Mouse (Mus musculus) hindbrain, embryonic 14.5 days (tissue): ENCODE results near the gene Plod1. TPM values are rescaled to one million over a fixed set of nuclear protein-coding genes. Genes with fewer than 3 reads are reported as not detected.

Experiments
- ATAC-seq: fragments of 200-750 bp; cut with Nextera tagmentation; 2 replicates; pipeline ENCODE4 v1.8.0; 2017; ENCODE audit warnings: moderate number of reproducible peaks, mild to moderate bottlenecking, moderate TSS enrichment, moderate library complexity; ENCODE audit not compliant: low FRiP score
- DNase-seq: peaks from one replicate; pipeline ENCODE4 v3.0.0-alpha.2; 2015; ENCODE audit warnings: low spot score
- H3K27ac ChIP-seq: fragments of 300-500 bp; sonication (generic); 2 replicates; pipeline ENCODE4 v1.5.1; 2014; ENCODE audit warnings: mild to moderate bottlenecking, moderate library complexity
- H3K27me3 ChIP-seq: fragments of 300-500 bp; sonication (generic); 2 replicates; pipeline ENCODE4 v1.6.1; 2014; ENCODE audit warnings: mild to moderate bottlenecking, low read length, mixed read lengths; ENCODE audit not compliant: control insufficient read depth, insufficient read depth
- H3K36me3 ChIP-seq: fragments of 300-500 bp; sonication (generic); replicated peaks from 2 replicates; pipeline ENCODE4 v1.6.1; 2014; ENCODE audit not compliant: control insufficient read depth, insufficient read depth
- H3K4me1 ChIP-seq: fragments of 300-500 bp; sonication (generic); replicated peaks from 2 replicates; pipeline ENCODE4 v1.6.1; 2014; ENCODE audit warnings: antibody characterized with exemption, low read length, mixed read lengths; ENCODE audit not compliant: control insufficient read depth, insufficient read depth
- H3K4me2 ChIP-seq: fragments of 300-500 bp; sonication (generic); replicated peaks from 2 replicates; pipeline ENCODE4 v1.6.1; 2014; ENCODE audit warnings: mild to moderate bottlenecking, moderate library complexity
- H3K4me3 ChIP-seq: fragments of 300-500 bp; sonication (generic); replicated peaks from 2 replicates; pipeline ENCODE4 v1.5.1; 2014; ENCODE audit warnings: mild to moderate bottlenecking, low read length
- H3K9ac ChIP-seq: fragments of 300-500 bp; sonication (generic); 2 replicates; pipeline ENCODE4 v1.6.1; 2014
- H3K9me3 ChIP-seq: fragments of 300-500 bp; sonication (generic); 2 replicates; pipeline ENCODE4 v1.6.1; 2016; ENCODE audit warnings: low read length; ENCODE audit not compliant: control insufficient read depth
- WGBS: fragments of 180-500 bp; shearing (Covaris S2); extraction: QIAGEN DNeasy Blood & Tissue Kit; methylation state at CpG from one replicate; pipeline ENCODE4 v1.1.7; 2014; 5-methylcytosine and 5-hydroxymethylcytosine counted together
- polyA plus RNA-seq: library from polyadenylated mRNA; unstranded; fragments of >200 nt; fragmentation: Nextera tagmentation; extraction: Ambion mirVana; gene quantifications from 2 replicates; pipeline ENCODE4 v1.2.1, GENCODE M21; 2014

Gene Plod1
- polyA plus RNA-seq: 25.3 and 28.1 TPM in 2 replicates

DNA sequence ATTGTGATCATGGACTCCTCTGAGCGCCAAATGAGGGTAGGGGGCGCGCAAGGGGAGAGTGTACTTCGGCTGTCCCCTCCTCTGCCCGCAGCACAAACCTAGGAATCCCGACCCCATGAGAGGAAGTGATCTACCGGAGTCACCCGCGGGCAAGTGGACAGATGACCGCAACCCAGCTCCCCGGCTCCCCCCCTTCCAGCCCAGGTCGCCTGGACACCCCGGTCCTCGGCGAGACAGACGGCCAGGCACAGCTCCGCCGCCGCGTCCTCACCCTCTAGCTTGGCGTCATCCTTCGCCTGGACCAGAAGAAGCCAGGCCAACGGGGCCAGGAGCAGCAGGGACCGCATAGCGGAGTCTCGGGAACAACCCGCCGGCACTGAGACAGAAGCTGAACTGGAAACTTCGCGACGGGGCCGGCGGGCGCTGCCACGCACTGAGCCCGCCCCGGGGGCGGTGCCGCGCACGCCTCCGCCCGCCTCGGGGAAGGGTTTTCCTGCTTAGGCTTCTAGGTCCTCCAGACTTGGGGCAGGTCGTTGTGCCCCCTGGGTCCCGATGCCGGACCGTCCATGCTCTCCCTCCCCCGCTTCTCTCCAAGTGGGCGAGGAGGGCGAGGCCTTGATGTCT lies at the start of gene Plod1:
Gene Plod1 (minus strand): TSS at position 437 of the 624 bp plus-strand sequence.
- H3K27ac ChIP-seq: peak within 1 kb of the TSS; percentile 69; the same call in 1 of the 2 replicates
- H3K27me3 ChIP-seq: no peaks in the 10 kb centered on the region
- ATAC-seq (peak; percentile 51; the same call in 1 of the 2 replicates), DNase-seq (peak; percentile 64)
- WGBS: 0% methylated on average over 37 of the region's 51 CpGs
- no peaks in the 10 kb centered on the region for H3K36me3 ChIP-seq
- peak within 1 kb of the TSS; percentile 67 for H3K9ac ChIP-seq
- peak within 1 kb of the TSS; percentile 58 for H3K4me3 ChIP-seq
- no peaks in the 10 kb centered on the region for H3K9me3 ChIP-seq
- peak within 1 kb of the TSS; percentile 86 for H3K4me2 ChIP-seq
- H3K4me1 ChIP-seq: peaks cover 4% of the 10 kb centered on the region

DNA sequence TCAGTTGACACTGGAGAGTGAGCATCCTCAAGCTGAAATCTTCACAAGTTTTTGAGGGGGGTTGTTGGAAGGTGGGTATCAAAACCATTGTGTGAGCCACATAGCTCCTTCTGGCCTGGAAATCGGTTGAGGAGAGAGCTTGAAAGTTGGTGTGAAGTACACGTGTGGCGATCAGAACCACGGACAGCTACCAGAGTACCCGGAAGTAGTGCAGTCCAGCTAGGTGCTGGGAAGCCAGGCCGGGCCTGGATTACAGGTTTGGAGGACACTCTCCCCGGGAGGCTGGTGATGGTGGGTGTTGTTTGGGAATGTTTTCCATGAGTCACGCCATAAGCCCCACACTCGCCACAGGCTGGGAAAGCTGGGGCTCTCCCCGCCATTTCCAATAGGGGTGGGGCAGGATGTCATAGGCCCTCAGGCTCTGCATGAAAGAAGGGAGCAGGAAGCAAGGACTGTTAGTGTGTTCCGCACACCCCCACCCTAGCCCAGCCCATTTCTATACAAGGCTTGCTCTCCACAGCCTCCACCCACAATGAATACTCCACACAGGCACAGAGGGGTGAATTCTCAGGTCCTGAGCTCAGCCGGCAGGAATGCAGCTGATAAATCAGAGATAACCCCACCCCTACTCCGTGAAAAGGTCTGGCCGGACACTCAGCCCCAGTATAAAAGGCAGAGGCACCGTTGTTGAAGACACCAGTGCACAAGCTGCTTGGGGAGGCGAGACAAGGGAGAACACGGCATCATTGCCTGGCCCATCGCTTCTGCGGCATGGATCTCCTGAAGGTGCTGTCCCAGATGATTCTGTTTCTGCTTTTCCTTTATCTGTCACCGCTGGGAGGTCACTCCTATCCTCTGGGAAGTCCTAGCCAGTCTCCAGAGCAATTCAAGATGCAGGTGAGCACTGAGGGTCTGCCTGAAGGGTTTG lies 48.9 kb upstream of the Plod1 start, which contains the start of gene Nppb:
Gene Nppb (plus strand): TSS at position 584 of the 928 bp plus-strand sequence.
- no peaks in the 10 kb centered on the region for H3K36me3 ChIP-seq
- no peak for ATAC-seq
- WGBS: 41% methylated on average over 20 of the region's 20 CpGs
- peak; percentile 20 for DNase-seq
- H3K27ac ChIP-seq: no peak within 1 kb of the TSS
- H3K4me2 ChIP-seq: no peak within 1 kb of the TSS
- no peak within 1 kb of the TSS for H3K4me3 ChIP-seq
- H3K4me1 ChIP-seq: no peaks in the 10 kb centered on the region
- H3K9ac ChIP-seq: no peak within 1 kb of the TSS
- H3K9me3 ChIP-seq: no peaks in the 10 kb centered on the region
- H3K27me3 ChIP-seq: no peaks in the 10 kb centered on the region

DNA sequence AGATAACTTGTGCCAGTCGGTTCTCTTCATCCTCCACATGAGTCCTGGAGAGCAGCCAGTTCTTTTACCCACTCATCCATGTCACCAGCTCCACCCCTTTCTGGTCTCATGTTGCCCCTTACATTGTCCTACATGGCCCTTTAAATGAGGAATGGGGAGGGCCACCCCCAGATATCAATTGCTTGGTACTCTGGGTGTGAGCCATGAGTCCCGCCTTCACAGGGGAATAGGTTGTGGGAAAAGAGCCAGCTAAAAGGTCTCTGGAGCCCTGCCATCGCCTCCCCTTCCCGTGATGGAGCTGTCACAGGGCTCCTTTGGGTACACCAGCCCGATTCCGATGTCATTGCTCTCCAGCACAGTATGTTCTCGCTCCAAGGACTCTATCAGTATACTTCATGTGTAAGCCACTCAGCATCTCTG lies 42.9 kb upstream of the Plod1 start:
- Histone ChIP-seq H3K9me3 (no peaks in the 10 kb centered on the region), H3K9ac (no peak overlapping the region), H3K27me3 (no peaks in the 10 kb centered on the region), H3K4me2 (no peak overlapping the region), H3K4me1 (no peaks in the 10 kb centered on the region), H3K36me3 (no peaks in the 10 kb centered on the region), H3K4me3 (no peak overlapping the region), H3K27ac (no peak overlapping the region)
- ATAC-seq: no peak
- WGBS: 70% methylated on average over 7 of the region's 7 CpGs
- no peak for DNase-seq

DNA sequence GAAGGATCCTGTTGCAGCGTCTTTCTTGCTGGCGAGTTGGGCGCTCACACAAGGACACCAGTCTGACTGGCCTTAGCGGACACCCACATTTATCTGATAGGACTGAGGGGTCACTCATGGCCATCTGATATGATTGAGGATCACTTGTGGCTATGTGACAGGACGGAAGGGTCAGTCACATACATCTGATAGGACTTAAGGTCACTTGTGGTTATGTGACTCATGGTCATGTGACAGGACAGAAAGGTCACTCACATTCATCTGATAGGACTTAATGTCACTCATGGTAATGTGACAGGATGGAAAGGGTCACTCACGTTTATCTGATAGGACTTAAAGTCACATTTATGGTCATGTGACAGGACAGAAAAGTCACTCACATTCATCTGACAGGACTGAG lies 41.8 kb upstream of the Plod1 start:
- DNase-seq: no peak
- no peaks in the 10 kb centered on the region for H3K9me3 ChIP-seq
- 97% methylated on average over 6 of the region's 6 CpGs for WGBS

DNA sequence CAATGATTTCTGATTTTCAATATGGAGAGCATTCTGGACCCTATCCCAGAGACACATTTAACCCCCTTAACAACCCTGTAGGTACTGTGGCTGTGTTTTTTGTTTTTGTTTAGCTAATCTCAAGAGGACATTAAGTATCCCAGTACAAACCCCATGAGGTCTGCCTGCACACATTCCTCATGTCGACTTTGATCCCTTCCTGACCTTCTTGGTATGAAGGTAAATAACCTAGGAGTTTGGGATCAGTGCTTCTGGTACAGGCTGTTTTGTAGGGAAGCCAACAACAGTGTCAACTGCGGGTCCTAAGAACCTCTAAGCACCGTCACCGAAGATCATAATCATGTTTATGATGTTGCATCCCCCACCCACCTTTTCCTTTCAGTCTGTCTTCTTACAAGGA lies 41.2 kb upstream of the Plod1 start:
- Histone ChIP-seq H3K9me3 (no peaks in the 10 kb centered on the region), H3K4me2 (no peak overlapping the region), H3K36me3 (no peaks in the 10 kb centered on the region), H3K4me1 (no peaks in the 10 kb centered on the region), H3K4me3 (no peak overlapping the region), H3K27ac (no peak overlapping the region), H3K9ac (no peak overlapping the region), H3K27me3 (no peaks in the 10 kb centered on the region)
- DNase-seq (no peak), ATAC-seq (no peak)
- 86% methylated on average over 4 of the region's 4 CpGs for WGBS

More for the DNA sequence above, 41.8 kb upstream of the Plod1 start:
- Histone ChIP-seq H3K9ac (no peak overlapping the region), H3K4me2 (no peak overlapping the region), H3K4me3 (no peak overlapping the region), H3K27me3 (no peaks in the 10 kb centered on the region), H3K27ac (no peak overlapping the region), H3K36me3 (no peaks in the 10 kb centered on the region), H3K4me1 (no peaks in the 10 kb centered on the region)
- no peak for ATAC-seq

DNA sequence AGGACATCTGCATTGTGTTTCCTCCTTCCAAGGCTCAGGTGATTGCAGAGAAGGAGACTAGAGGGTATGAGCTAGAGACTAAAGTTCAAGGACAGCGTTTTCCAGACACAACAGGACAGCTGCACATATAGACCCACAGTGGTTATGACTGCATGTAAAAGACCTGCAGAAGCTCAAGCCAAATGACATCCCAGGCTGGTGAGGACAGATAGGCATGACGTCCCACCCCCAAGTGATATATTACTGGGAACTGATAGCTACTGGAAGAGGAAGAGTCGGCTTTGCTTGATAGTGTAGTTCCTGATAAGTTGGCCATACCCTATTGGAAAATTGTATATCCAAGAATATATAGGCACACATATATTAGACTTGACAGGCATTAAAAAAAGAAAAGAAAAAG lies 39.7 kb upstream of the Plod1 start:
- no peak for DNase-seq
- H3K27me3 ChIP-seq: no peaks in the 10 kb centered on the region
- H3K4me1 ChIP-seq: no peaks in the 10 kb centered on the region
- H3K4me3 ChIP-seq: no peak overlapping the region
- 88% methylated on average over 3 of the region's 3 CpGs for WGBS
- no peaks in the 10 kb centered on the region for H3K36me3 ChIP-seq
- no peak overlapping the region for H3K9ac ChIP-seq
- no peaks in the 10 kb centered on the region for H3K9me3 ChIP-seq
- H3K4me2 ChIP-seq: no peak overlapping the region
- no peak for ATAC-seq
- H3K27ac ChIP-seq: no peak overlapping the region

DNA sequence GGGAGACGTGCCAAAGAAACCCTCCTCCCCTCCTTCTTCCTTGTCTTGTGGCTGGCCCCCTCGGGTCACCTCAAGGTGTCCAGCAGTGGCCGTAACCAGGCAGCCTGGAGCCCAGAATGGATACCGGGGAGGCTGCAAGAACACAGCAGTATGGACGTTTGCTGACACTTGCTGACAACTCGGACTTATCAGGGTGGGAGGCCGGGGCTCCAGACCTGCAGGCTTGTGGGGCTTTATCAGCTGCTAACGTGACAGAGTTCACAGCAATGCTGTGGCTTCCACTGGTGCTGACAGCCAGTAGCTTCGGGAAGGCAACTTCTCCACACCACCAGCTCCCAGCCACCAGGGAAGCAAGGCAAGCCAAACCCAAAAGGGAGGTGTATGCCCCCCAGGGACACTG lies 32.8 kb upstream of the Plod1 start:
- Histone ChIP-seq H3K9ac (no peak overlapping the region), H3K4me2 (no peak overlapping the region), H3K27ac (no peak overlapping the region), H3K27me3 (no peaks in the 10 kb centered on the region), H3K4me3 (no peak overlapping the region), H3K4me1 (no peaks in the 10 kb centered on the region), H3K36me3 (no peaks in the 10 kb centered on the region), H3K9me3 (no peaks in the 10 kb centered on the region)
- WGBS: 59% methylated on average over 9 of the region's 9 CpGs
- ATAC-seq: no peak
- no peak for DNase-seq

DNA sequence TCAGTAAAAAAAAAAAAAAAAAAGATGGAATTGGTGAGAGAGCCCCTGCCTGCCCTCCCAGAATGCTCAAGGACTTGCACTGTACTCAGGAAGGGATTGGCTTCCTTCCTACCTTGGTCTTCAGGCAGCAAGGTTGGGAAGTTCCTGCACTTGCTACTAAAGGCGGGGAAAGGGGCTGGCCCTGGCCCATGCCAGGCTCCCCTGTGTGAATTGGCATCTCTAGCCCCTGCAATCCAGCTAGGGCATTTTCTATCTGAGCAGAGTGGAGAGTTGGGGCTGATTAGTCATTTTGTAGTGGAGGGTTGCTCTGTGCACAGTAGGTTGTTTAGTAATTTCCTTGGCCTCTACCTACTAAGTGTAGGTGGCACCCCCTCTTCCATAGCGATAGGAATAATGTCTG lies 32.2 kb upstream of the Plod1 start:
- Histone ChIP-seq H3K9me3 (no peaks in the 10 kb centered on the region), H3K4me2 (no peak overlapping the region), H3K9ac (no peak overlapping the region), H3K4me3 (no peak overlapping the region), H3K27me3 (no peaks in the 10 kb centered on the region), H3K36me3 (no peaks in the 10 kb centered on the region), H3K27ac (no peak overlapping the region), H3K4me1 (no peaks in the 10 kb centered on the region)
- no peak for ATAC-seq
- 75% methylated on average over 2 of the region's 2 CpGs for WGBS
- DNase-seq: no peak

DNA sequence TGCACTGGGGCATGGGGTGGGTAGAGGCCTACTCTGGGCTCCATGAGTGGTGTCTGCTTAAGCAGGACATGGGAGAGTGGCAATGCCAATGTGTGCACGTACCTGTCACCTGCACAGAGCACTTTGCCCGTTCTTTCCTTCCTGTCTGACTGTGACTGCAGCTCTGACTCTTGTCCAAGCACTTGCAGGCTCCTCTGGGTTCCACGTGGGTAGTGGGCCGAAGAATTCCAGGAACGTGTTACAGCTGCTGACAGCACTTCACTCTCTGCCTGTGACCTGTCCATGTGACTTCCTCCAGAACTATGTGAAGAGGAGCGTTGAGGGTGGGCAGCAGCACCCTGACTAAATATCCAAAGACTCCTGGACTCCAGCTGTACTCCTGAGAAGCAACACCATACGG lies 29.1 kb upstream of the Plod1 start:
- 80% methylated on average over 7 of the region's 7 CpGs for WGBS
- H3K4me1 ChIP-seq: no peaks in the 10 kb centered on the region

More for the DNA sequence above, 29.1 kb upstream of the Plod1 start:
- DNase-seq: no peak
- Histone ChIP-seq H3K4me2 (no peak overlapping the region), H3K27ac (no peak overlapping the region), H3K36me3 (no peaks in the 10 kb centered on the region), H3K27me3 (no peaks in the 10 kb centered on the region), H3K4me3 (no peak overlapping the region), H3K9ac (no peak overlapping the region), H3K9me3 (no peaks in the 10 kb centered on the region)
- no peak for ATAC-seq
